Mouse (Mus musculus) frontal cortex, postnatal 25 days (tissue): ENCODE results near the gene Klhl41.

Experiments used
- DNase-seq, 2 experiments: peaks; one replicate each; pipeline ENCODE4 v3.0.0; 2022; ENCODE audit warnings: low spot score in 2 of 2

Gene Klhl41

DNA sequence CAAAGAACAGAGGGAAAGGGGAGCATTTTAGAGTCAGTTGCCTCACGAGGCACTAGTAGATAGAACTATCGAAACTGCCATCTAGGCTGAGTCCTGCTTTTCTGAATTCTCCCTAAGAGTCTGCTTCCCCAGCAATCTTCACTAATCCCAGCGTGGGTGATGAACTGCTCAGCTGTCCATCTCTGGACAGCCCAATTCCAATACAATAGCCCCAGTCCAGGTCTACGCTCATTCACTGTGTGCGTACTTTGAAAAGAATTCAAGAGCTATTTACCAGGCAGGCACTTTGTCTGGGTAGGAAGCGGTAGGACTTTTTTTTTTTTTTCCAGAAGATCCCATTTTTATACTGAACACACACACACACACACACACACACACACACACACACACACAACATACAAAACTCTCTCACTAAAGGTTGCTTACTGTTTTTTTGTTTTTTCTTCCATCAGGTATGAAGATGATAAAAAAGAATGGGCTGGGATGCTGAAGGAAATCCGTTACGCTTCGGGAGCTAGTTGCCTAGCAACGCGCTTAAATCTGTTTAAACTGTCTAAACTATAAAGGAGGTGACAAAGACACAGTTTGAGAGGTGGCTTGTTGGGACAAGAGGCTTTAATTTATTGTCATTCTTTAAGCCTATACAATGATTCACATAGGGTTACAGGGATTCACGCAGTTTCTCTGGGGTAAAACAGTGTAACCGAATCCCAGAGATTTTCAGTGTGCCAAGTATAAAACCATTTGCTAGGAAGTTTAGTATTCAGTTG is 13.3 kb downstream of the Klhl41 start:
- DNase-seq, result no peak

GRCm38 (mm10) chr2:69684488-69684887 is 14.6 kb downstream of the Klhl41 start:
- DNase-seq, result no peak

- DNase-seq, result no peak
Observed at GRCm38 (mm10) chr2:69690214-69690613, 20.3 kb downstream of the Klhl41 start.

DNA sequence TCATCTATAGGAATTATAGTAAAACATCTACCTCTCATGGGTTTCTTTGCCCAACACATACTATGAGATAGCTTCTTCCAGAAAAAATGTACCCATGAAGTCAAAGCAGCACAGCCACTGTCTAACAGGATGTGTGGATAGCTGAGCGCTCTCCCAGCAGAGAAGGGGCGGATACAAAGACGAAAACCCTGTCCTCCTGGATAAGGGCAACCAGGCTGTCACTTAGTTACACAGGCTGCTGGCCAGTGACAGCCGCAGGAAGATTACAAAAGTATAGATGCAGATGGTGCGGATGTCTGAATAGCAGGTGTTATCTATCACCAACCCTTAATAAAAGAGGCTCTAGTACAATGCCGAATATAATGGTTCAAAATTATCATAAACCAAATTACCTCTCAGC is 20.9 kb downstream of the Klhl41 start:
- DNase-seq, result no peak

GRCm38 (mm10) chr2:69693501-69693900 is 23.6 kb downstream of the Klhl41 start:
- no peak for DNase-seq

GRCm38 (mm10) chr2:69700446-69700845 is 30.5 kb downstream of the Klhl41 start:
- DNase-seq, result no peak

DNA sequence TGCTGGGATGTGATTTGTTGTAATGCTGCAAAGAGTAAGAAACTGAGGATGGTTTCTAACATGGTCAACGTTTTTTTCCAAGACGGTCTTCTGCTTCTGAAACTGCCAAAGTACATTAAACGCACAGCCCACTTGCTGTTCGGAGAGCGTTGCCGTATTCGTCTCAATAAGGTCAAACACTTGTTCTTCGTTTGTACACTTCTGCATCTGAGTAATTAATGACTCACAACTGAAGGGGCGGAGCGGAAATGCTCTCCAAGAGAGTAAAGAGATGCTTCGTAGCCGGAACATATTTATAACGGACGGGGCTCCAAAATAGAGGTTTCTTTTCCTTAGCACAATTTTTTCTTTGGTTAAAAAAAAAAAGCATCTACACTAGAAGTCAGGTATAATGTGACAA is 42.3 kb downstream of the Klhl41 start:
- DNase-seq, result no peak

GRCm38 (mm10) chr2:69712981-69713625 is 43.2 kb downstream of the Klhl41 start, which contains the start of gene Fastkd1:
Gene Fastkd1, minus strand, starts transcription at chr2:69713516.
- DNase-seq, result peak; percentile 72 to 80

DNA sequence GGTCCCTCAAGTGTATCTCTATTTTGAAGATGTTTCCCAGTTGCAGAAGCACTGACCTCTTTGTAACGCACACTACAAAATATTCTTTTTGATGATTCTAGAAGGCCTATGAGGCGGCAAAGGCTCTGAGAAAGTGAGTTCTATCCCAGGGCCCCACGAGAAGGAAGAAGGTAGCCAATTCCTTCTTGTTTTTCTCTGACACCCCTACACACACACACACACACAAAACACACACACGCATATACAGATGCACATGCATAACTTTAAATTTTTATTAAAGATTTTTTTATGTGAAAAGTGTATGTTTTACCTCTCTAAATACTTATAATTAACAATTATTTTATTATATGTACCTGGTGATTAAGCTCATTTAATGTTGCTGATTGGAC is 43.7 kb downstream of the Klhl41 start:
- no peak for DNase-seq

DNA sequence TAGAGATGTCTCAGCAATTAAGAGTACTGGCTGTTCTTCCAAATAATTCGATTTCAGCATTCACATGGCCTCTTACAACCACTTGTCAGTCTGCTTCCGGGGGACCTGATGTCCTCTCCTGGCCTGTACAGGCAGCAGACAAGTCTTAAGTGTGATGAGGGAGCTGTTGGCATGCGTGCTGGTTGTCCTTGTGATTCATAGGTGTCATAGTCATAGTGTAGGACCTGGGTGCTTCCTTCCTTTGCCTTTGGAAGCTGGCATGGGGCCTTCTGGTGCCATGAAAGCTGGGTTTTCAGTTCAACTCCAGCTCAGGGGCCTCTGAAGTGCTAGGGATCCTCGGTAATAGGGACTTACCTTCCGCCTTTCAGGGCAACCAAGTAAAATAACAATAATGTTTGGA is 44.2 kb downstream of the Klhl41 start:
- DNase-seq, result no peak

DNA sequence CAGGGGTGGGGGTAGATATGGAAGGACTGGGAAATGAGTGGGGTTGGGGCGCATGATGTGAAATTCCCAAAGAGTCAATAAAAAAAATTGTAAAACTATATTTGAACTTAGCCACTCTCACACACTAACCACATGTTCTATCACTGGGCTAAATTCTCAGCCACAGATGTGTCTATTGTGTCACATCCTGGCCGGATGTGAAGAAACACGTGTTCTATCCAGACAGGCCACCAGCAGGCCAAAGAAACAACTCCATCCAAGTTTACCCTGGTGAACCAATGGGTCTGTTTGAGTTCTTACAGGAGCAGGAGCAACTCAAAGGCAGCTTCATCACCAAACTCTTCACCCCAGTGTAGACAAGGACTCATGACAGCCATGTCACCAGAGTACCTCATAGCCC is 46.6 kb downstream of the Klhl41 start:
- no peak for DNase-seq

- DNase-seq, result no peak
Observed at GRCm38 (mm10) chr2:69719121-69719520, 49.2 kb downstream of the Klhl41 start.

- no peak for DNase-seq
Observed at GRCm38 (mm10) chr2:69722273-69722649, 52.3 kb downstream of the Klhl41 start, which contains the start of gene Ppig. Gene Ppig, plus strand, starts transcription at chr2:69722545.

GRCm38 (mm10) chr2:69722650-69723518 is 53.0 kb downstream of the Klhl41 start:
- peak; percentile 83 to 93 for DNase-seq

DNA sequence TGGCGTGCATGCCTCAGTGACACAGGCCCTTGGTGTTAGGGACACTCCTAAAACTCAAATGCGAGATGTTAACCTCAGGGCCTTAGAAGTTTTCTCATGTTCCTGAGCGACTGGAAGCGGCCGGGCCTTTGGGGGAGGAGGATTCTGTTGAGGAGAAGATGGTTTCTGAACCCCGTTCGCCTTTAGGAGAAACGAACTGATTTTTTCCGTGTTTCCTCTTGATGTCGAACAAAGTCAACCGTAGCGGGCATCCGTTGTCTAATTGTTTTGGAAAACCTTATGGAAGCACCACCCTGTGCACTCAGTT is 53.6 kb downstream of the Klhl41 start:
- DNase-seq, result no peak
